Mouse (Mus musculus) ES-E14 (cell line): ENCODE data around the gene H2afj.

ENCODE experiments used
- CHD2 ChIP-seq: IDR thresholded peaks from 2 replicates; pipeline ENCODE4 v1.6.1; 2014; ENCODE audit warnings: mild to moderate bottlenecking, low read depth, low read length, inconsistent platforms
- MAFK ChIP-seq: IDR thresholded peaks from 2 replicates; pipeline ENCODE4 v1.6.1; 2014; ENCODE audit warnings: mild to moderate bottlenecking, low read depth, low read length, inconsistent platforms; ENCODE audit not compliant: insufficient read depth
- ZC3H11A ChIP-seq: IDR thresholded peaks from 2 replicates; pipeline ENCODE4 v1.6.1; 2012; ENCODE audit warnings: low read depth, mild to moderate bottlenecking, inconsistent platforms, low read length, borderline replicate concordance

- no peak for TF ChIP-seq CHD2
- TF ChIP-seq MAFK: no peak
- no peak for TF ChIP-seq ZC3H11A
Measured at GRCm38 (mm10) chr6:136776392-136776791, 31.7 kb upstream of the H2afj start.
